Mouse (Mus musculus) erythroblast, embryonic 14.5 days (primary cell): ENCODE results near the gene Ormdl3.

Experiments used
- GATA1 ChIP-seq: IDR thresholded peaks from 2 replicates; pipeline ENCODE4 v1.6.1; 2012; ENCODE audit warnings: low read length, inconsistent platforms, mixed read lengths
- TAL1 ChIP-seq: IDR thresholded peaks from 3 replicates; pipeline ENCODE4 v1.6.1; 2012; ENCODE audit warnings: low read length, inconsistent platforms, mixed read lengths

GRCm38 (mm10) chr11:98625611-98626410 is 38.6 kb upstream of the Ormdl3 start, which contains the start of the genes Gm12355 and Gsdma3:
- TF ChIP-seq GATA1 (no peak), TAL1 (no peak)
